Mouse (Mus musculus) hindbrain, embryonic 11.5 days (tissue): ENCODE results near the gene Zdhhc18. TPM values are rescaled to one million over a fixed set of nuclear protein-coding genes. Genes with fewer than 3 reads are reported as not detected.
"Not testable (repeated sequence)": the region's sequence is repeated elsewhere in the genome, so short reads cannot be mapped to it uniquely, and the experiment has no call there.

Source experiments
- ATAC-seq: fragments of 200-750 bp; cut with Nextera tagmentation; 2 replicates; pipeline ENCODE4 v1.8.0; 2017; ENCODE audit warnings: mild to moderate bottlenecking, moderate TSS enrichment, moderate library complexity; ENCODE audit not compliant: low FRiP score
- DNase-seq: peaks from one replicate; pipeline ENCODE4 v3.0.0-alpha.2; 2015; ENCODE audit warnings: low spot score
- H3K27ac ChIP-seq: fragments of 300-500 bp; sonication (generic); 2 replicates; pipeline ENCODE4 v1.5.1; 2014; ENCODE audit warnings: mild to moderate bottlenecking, low read depth, low read length
- H3K27me3 ChIP-seq: fragments of 300-500 bp; sonication (generic); 2 replicates; pipeline ENCODE4 v1.6.1; 2014; ENCODE audit warnings: mild to moderate bottlenecking, low read length, moderate library complexity, mixed read lengths; ENCODE audit not compliant: control insufficient read depth, insufficient read depth
- H3K36me3 ChIP-seq: fragments of 300-500 bp; sonication (generic); 2 replicates; pipeline ENCODE4 v1.6.1; 2014; ENCODE audit warnings: mild to moderate bottlenecking, low read length, moderate library complexity, mixed read lengths; ENCODE audit not compliant: control insufficient read depth, insufficient read depth
- H3K4me1 ChIP-seq: fragments of 300-500 bp; sonication (generic); replicated peaks from 2 replicates; pipeline ENCODE4 v1.6.1; 2014; ENCODE audit warnings: low read length, mixed read lengths; ENCODE audit not compliant: control insufficient read depth, insufficient read depth
- H3K4me2 ChIP-seq: fragments of 300-500 bp; sonication (generic); replicated peaks from 2 replicates; pipeline ENCODE4 v1.6.1; 2014; ENCODE audit warnings: mild to moderate bottlenecking, low read depth, low read length
- H3K4me3 ChIP-seq: fragments of 300-500 bp; sonication (generic); 2 replicates; pipeline ENCODE4 v1.5.1; 2014; ENCODE audit warnings: low read depth, low read length
- H3K9ac ChIP-seq: fragments of 300-500 bp; sonication (generic); 2 replicates; pipeline ENCODE4 v1.6.1; 2014; ENCODE audit warnings: low read depth, low read length
- H3K9me3 ChIP-seq: fragments of 300-500 bp; sonication (generic); 2 replicates; pipeline ENCODE4 v1.6.1; 2016; ENCODE audit warnings: low read length; ENCODE audit not compliant: control insufficient read depth
- WGBS: fragments of 180-500 bp; shearing (Covaris S2); extraction: QIAGEN DNeasy Blood & Tissue Kit; methylation state at CpG from one replicate; pipeline ENCODE4 v1.1.7; 2014; 5-methylcytosine and 5-hydroxymethylcytosine counted together
- polyA plus RNA-seq: library from polyadenylated mRNA; unstranded; fragments of >200 nt; fragmentation: Nextera tagmentation; extraction: Ambion mirVana; gene quantifications from 2 replicates; pipeline ENCODE4 v1.2.1, GENCODE M21; 2014

Gene Zdhhc18
- polyA plus RNA-seq, 1 experiment from 2014 or later, result 2.8 TPM

DNA sequence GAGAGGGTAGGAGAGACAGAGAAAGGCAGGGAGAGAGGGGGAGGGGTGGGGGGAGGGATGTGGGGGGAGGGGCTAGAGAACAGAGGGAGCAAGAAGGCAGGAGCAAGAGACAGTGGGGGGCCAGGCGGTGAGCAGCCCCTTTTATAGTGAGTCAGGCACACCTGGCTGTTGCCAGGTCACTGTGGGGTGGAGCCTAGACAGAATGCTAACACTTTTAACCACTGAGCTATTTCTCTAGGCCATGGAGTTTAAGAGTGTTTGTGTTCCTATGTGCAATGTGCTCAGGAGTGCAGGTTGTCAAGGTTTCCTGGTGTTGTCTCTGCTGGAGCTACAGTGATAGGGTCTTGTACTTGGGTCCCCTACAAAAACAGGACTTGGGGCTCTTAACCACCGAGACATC is 8.8 kb upstream of the Zdhhc18 start:
- Histone ChIP-seq H3K36me3 (no peaks in the 10 kb centered on the region), H3K9ac (no peak overlapping the region), H3K27ac (no peak overlapping the region), H3K4me1 (no peaks in the 10 kb centered on the region; the same call in 1 of the 2 replicates), H3K4me2 (no peak overlapping the region), H3K4me3 (no peak overlapping the region), H3K9me3 (no peaks in the 10 kb centered on the region), H3K27me3 (no peaks in the 10 kb centered on the region)
- ATAC-seq (no peak), DNase-seq (no peak)
- WGBS, result 30% methylated on average over 2 of the region's 2 CpGs

DNA sequence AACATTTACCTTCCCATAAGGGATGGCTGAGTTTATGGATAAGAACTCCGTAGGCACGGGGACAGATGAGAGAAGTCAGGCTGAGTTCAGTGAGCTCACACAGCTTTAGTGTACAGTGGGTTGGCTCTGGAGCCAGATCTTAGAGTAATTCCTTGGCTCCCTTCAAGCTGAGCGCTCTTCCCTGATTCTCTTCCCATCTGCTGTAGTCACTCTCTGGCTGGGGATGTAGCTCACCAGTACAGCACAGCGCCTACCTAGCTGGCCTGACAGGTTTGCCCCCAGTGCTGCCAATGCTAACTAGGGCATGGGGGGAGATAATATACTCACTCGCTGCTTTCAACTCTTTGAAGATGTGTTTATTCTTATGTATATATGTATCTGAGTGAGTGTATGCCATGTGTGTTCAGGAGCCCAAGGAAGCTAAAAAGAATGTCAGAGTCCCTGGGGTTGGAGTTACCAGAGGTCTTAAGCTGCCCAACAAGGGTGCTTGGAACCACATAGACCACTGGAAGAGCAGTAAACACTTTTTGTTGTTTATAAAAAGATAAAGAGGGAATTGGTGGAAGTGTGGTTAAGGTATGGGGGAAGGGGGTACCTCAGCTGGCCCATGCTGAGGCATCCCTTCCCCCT is 8.0 kb upstream of the Zdhhc18 start:
- H3K27ac ChIP-seq, result no peak overlapping the region
- H3K4me3 ChIP-seq, result no peak overlapping the region
- no peaks in the 10 kb centered on the region for H3K27me3 ChIP-seq
- H3K36me3 ChIP-seq, result no peaks in the 10 kb centered on the region
- ATAC-seq, result no peak
- no peak for DNase-seq
- H3K9me3 ChIP-seq, result no peaks in the 10 kb centered on the region
- H3K4me2 ChIP-seq, result no peak overlapping the region
- no peaks in the 10 kb centered on the region; the same call in 1 of the 2 replicates for H3K4me1 ChIP-seq
- WGBS, result 53% methylated on average over 5 of the region's 5 CpGs
- no peak overlapping the region for H3K9ac ChIP-seq

DNA sequence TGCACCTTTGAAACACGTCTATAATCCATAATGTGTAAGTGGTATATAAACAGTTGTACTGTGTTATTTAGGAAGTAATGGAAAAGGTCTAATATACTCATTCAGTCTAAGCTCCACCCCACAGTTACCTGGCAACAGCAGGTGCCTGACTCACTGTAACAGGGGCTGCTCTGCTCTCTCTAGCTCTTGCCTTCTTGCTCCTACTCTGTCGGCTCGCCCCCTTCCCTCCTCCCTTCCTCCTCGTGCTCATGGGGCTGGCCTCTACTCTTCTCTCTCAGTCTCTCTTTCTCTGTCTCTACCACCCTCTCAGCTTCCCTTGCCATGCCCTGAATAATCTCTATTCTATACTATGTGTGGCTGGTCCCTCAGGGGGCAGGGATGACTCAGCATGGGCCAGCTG is 7.0 kb upstream of the Zdhhc18 start:
- ATAC-seq, result no peak
- no peaks in the 10 kb centered on the region for H3K9me3 ChIP-seq
- 21% methylated on average over 4 of the region's 4 CpGs for WGBS
- H3K27ac ChIP-seq, result no peak overlapping the region
- H3K4me2 ChIP-seq, result no peak overlapping the region
- H3K27me3 ChIP-seq, result no peaks in the 10 kb centered on the region
- no peaks in the 10 kb centered on the region for H3K36me3 ChIP-seq
- H3K4me3 ChIP-seq, result no peak overlapping the region
- no peak for DNase-seq
- no peak overlapping the region for H3K9ac ChIP-seq
- no peaks in the 10 kb centered on the region; the same call in 1 of the 2 replicates for H3K4me1 ChIP-seq

DNA sequence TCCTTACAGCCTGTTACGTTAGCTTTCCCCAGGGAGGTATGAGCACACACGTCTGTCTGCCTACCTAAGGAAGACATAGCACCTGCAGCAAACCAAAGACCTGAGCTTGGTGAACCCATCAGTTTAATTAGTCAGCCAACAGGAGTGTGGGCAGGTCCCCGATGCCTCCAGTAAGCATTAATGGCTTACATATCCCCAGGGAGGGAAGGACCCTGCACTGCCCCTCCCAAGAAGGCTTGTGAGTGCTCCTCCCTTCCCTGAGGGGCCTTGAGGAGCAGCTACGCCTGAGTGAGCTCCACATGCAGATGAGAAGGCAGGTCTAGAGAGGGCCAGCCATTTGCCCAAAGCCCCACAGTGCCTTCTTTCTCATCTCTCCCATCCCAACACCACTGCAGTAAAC is 6.3 kb upstream of the Zdhhc18 start:
- H3K27ac ChIP-seq, result no peak overlapping the region
- H3K27me3 ChIP-seq, result no peaks in the 10 kb centered on the region
- no peaks in the 10 kb centered on the region for H3K9me3 ChIP-seq
- H3K4me3 ChIP-seq, result no peak overlapping the region
- no peaks in the 10 kb centered on the region; the same call in 1 of the 2 replicates for H3K4me1 ChIP-seq
- DNase-seq (no peak), ATAC-seq (no peak)
- H3K4me2 ChIP-seq, result no peak overlapping the region
- WGBS, result 56% methylated on average over 4 of the region's 4 CpGs
- no peaks in the 10 kb centered on the region for H3K36me3 ChIP-seq
- no peak overlapping the region for H3K9ac ChIP-seq

DNA sequence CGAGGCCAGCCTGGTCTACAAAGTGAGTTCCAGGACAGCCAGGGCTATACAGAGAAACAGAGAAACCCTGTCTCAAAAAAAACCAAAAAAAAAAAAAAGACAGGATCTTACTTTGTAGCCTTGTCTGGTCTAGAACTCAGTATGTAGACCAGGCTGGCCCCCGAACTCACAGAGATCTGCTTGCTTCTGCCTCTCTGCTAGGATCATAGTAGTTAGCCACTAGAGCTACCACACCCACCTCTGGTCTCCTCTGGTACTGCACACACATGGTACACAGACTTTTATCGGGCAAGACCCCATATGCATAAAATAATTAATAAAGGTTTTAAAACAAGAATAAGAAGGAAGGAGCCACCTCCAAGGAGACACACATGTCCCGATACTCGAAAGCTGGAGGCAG is 4.1 kb upstream of the Zdhhc18 start:
- not testable (repeated sequence) for H3K27ac ChIP-seq, H3K4me2 ChIP-seq, H3K9ac ChIP-seq, H3K9me3 ChIP-seq, H3K27me3 ChIP-seq, H3K36me3 ChIP-seq, ATAC-seq, H3K4me3 ChIP-seq, DNase-seq, H3K4me1 ChIP-seq
- WGBS, result 97% methylated on average over 5 of the region's 5 CpGs

DNA sequence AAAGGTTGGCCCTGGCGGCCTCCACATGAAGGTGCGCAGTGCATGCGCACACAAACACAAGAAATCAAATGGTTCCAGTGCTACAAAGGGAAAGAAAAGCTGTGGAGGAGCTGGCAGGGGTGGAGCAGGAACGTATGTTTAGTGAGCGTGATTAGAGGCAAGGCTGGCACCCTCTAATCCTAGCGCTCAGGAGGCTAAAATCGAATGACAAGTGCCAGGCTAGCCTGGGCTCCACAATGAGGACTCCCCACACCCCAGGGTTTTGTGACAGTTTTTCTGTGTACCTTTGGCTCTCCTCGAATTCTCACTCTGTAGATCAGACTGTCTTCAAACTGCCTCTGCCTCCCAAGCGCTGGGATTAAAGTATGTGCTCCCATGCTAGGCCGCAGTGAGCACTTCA is 2.8 kb upstream of the Zdhhc18 start:
- no peak overlapping the region for H3K9ac ChIP-seq
- H3K9me3 ChIP-seq, result no peaks in the 10 kb centered on the region
- no peaks in the 10 kb centered on the region for H3K27me3 ChIP-seq
- H3K4me3 ChIP-seq, result no peak overlapping the region
- no peak overlapping the region for H3K27ac ChIP-seq
- no peaks in the 10 kb centered on the region; the same call in 1 of the 2 replicates for H3K4me1 ChIP-seq
- 81% methylated on average over 10 of the region's 10 CpGs for WGBS
- H3K36me3 ChIP-seq, result no peaks in the 10 kb centered on the region
- ATAC-seq, result no peak
- DNase-seq, result no peak
- no peak overlapping the region for H3K4me2 ChIP-seq

DNA sequence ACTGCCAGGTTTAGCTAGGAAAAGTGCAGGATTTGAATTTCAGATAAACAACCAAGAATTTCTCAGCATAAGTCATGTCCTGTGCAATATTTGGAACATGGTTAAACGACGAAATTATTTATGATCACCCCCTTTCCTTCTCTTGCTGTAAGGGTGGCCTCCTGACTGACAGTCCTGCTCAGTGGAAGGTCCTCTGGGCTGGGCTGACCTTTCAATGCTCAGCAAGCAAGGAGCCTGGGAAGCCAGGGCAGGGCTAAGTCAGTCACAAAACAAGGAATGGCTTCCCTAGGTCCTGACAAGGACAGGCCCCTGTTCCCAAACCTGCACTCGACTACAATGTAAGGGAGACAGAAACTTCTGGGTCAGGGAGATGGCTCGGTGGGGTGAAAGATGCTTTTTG is 2.0 kb upstream of the Zdhhc18 start:
- H3K4me1 ChIP-seq, result no peaks in the 10 kb centered on the region; the same call in 1 of the 2 replicates
- no peak overlapping the region for H3K27ac ChIP-seq
- 68% methylated on average over 4 of the region's 4 CpGs for WGBS
- H3K9ac ChIP-seq, result no peak overlapping the region
- no peak overlapping the region for H3K4me3 ChIP-seq
- H3K36me3 ChIP-seq, result no peaks in the 10 kb centered on the region
- no peak for DNase-seq
- H3K4me2 ChIP-seq, result no peak overlapping the region
- no peak for ATAC-seq
- H3K27me3 ChIP-seq, result no peaks in the 10 kb centered on the region
- no peaks in the 10 kb centered on the region for H3K9me3 ChIP-seq

DNA sequence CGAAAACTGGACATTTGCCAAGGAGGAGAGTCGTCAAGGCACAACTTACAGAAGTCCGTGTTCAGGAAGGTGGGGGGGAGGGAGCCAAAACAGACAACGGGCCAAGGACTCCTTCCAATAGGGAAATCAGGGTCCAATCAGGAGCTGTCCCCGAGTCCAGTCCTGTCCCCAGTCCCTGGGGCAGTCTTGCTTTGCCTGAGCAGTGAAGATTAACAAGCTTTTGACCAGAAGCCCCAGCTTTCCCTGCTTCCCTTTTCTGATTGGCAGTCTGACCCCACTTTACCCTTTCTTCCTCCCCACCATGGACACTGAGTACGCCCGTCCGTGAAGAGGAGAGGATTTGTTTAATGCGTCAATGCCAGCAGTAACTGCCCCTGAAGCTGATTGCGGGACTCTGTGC is 1.5 kb upstream of the Zdhhc18 start:
- no peaks in the 10 kb centered on the region for H3K36me3 ChIP-seq
- DNase-seq (no peak), ATAC-seq (no peak)
- no peak overlapping the region for H3K27ac ChIP-seq
- no peak overlapping the region for H3K4me3 ChIP-seq
- H3K4me1 ChIP-seq, result no peaks in the 10 kb centered on the region; the same call in 1 of the 2 replicates
- WGBS, result 66% methylated on average over 10 of the region's 10 CpGs
- H3K9ac ChIP-seq, result no peak overlapping the region
- no peaks in the 10 kb centered on the region for H3K27me3 ChIP-seq
- no peaks in the 10 kb centered on the region for H3K9me3 ChIP-seq
- no peak overlapping the region for H3K4me2 ChIP-seq

DNA sequence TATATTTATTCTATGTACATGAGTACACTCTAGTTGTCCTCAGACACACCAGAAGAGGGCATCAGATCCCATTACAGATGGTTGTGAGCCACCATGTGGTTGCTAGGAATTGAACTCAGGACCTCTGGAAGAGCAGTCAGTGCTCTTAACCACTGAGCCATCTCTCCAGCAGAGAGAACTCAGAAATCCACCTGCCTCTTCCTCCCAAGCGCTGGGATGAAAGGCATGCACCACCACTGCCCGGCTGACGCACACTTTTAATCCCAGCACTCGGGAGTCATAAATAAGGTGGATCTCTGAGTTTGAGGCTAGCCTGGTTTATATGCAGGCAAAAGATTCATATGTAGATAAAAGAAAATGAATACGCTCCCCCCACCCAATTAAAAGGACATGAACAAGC is 490 bp downstream of the Zdhhc18 start:
- DNase-seq, H3K27ac ChIP-seq, H3K4me3 ChIP-seq, ATAC-seq, H3K36me3 ChIP-seq, H3K27me3 ChIP-seq, H3K9me3 ChIP-seq, H3K9ac ChIP-seq, H3K4me1 ChIP-seq, H3K4me2 ChIP-seq: not testable (repeated sequence)
- 89% methylated on average over 5 of the region's 5 CpGs for WGBS
